Mouse (Mus musculus) ZHBTc4 (cell line): ENCODE data around the gene Gm21861.
"Not testable (repeated sequence)": the region's sequence is repeated elsewhere in the genome, so short reads cannot be mapped to it uniquely, and the experiment has no call there.

Experiments
- DNase-seq: peaks from one replicate; pipeline ENCODE4 v3.0.0-alpha.2; 2011; ENCODE audit warnings: low read depth, low spot score

Gm21861 gene

GRCm38 (mm10) chrY:58814497-58814896 is at the start of gene Gm21861:
Gene Gm21861 (minus strand): TSS chrY:58814597.
- DNase-seq, result not testable (repeated sequence)
